Mouse (Mus musculus) layer of hippocampus, adult 2 months (tissue): Measurements from ENCODE around the gene Ccdc93. TPM values are rescaled to one million over a fixed set of nuclear protein-coding genes. Genes with fewer than 3 reads are reported as not detected.

Experiments used
- DNase-seq, 2 experiments: peaks; one replicate each; pipeline ENCODE4 v3.0.0; 2022; ENCODE audit warnings: low spot score in 2 of 2
- H3K27ac ChIP-seq: fragments of 200-600 bp; 2 replicates; pipeline ENCODE4 v1.8.1; 2022
- H3K4me3 ChIP-seq: fragments of 200-600 bp; 2 replicates; pipeline ENCODE4 v1.8.1; 2022; ENCODE audit warnings: mild to moderate bottlenecking
- CTCF ChIP-seq: fragments of 200-600 bp; conservative IDR thresholded peaks from 2 replicates; pipeline ENCODE4 v1.8.1; 2022; ENCODE audit warnings: antibody characterized with exemption, mild to moderate bottlenecking, moderate library complexity
- total RNA-seq, 2 experiments: library from RNA; stranded (reverse); gene quantifications; 2 replicates each; pipeline ENCODE4 v1.2.3; 2021

Gene Ccdc93
- total RNA-seq, 2 experiments from 2014 or later, result 30.1 to 32.4 TPM

DNA sequence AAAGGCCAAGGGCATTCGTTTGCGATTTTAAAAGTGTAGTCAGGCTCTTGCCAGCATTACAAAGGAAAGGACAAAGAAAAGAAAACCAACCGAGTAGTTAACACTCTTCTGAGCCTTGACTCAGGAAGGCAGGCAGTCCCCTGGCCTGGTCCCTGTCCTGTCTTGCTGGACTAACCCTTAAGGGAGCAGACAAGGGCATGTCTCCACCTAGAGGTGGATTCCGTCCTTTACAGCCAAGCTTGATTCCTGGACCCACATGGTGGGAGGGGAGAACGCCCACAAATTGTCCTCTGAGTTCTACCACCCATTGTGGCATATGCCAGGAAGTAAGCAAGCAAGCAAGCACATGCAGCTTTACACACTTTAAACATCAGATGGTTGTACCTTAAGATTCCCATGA lies 59.4 kb downstream of the Ccdc93 start:
- peak; percentile 78 for TF ChIP-seq CTCF
- no peak overlapping the region for H3K27ac ChIP-seq
- peak; percentile 42 to 53 for DNase-seq
- H3K4me3 ChIP-seq, result no peak overlapping the region

DNA sequence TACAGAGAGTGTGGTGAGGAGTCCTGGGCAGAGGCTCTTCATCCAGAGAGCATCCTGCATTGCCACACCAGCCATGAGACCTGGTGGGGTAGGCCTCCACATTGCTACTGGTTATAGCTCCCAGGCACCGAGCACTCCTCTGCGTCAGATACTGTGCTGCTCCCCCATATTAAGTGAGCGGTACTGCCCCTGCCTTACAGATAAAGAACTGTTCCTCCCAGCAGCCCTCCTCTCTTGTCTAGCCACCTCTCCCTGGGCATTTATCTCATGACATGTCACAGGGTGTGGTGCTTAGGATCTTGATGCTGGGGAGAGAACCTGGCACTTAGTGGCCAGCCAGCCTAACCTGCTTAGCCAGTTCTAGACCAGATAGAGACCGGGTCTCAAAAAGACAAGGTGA lies 66.2 kb downstream of the Ccdc93 start:
- no peak for DNase-seq
- H3K27ac ChIP-seq, result no peak overlapping the region
- H3K4me3 ChIP-seq, result no peak overlapping the region
- no peak for TF ChIP-seq CTCF

DNA sequence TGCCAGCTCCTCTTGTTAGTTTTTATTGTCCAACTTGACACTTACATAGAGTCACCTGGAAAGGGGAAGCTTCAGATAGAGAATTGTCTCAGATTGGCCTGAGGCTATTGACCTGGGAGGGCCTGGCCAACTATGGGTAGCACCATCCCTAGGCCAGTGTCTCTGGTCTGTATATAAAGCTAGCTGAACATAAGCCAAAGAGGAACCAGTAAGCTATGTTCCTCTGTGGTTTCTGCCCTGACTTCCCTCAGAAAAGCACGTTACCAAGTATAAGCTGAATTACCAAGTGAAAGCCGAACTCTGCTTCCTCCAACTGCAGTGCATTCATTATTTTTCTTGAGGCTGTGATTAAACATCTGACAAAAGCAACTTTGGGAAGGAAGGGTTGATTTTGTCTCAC lies 77.9 kb downstream of the Ccdc93 start:
- no peak overlapping the region for H3K27ac ChIP-seq
- no peak overlapping the region for H3K4me3 ChIP-seq
- no peak for TF ChIP-seq CTCF
- no peak for DNase-seq

DNA sequence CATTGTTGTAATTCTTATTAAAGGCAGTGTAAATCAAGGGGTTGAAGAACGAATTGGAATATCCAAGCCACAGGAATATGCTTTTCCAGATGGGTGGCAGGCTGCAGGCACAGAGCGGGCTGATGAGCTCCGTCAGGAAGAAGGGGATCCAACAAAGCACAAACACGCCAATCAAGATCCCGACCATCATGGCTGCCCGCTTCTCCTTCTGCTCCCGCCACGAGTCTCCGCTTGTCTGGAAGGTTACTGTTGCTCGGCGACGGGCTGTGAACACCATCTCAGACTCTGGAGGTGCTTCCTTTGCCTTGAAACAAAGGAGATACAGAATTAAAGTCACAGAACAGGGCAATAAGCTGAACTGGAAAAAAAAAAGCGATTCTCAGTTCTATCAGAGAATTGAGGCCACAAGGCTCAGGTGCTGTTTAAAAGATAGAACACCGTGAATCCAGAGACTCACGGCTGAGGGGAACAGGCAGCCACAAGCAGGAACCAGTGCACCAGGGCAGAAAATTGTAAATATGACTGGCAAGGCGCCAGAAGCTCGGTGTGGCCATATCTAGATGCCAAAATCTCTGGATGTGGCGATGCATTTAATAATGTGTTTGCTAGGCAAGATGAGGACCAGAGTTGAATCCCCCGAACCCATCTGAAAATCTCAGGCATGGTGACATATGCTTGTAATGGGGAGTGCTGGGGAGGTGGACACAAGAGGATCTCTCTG lies 79.7 kb downstream of the Ccdc93 start:
- TF ChIP-seq CTCF, result no peak
- peak; percentile 20 to 26 for DNase-seq
- peak overlapping the region; percentile 68 for H3K27ac ChIP-seq
- no peak overlapping the region; the same call in 1 of the 2 replicates for H3K4me3 ChIP-seq

DNA sequence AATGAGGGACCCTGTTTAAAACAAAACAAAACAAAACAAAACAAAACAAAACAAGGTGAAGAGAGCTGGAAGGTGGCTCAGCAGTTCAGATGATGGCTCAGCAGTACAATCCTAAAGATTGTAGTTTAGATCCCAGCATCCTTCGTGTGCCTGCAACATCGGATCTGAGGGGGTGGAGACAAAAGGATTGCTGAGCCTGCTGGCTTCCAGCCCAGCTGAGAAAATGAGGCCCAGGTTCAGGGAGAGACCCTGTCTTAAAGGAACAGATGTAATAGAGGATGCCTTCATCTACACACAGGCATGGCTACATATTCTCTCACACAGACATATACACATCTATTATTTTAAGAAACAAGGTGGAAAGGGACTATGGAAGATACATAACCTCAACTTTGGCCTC lies 80.3 kb downstream of the Ccdc93 start:
- Histone ChIP-seq H3K27ac (no peak overlapping the region), H3K4me3 (no peak overlapping the region)
- TF ChIP-seq CTCF, result no peak
- no peak for DNase-seq

DNA sequence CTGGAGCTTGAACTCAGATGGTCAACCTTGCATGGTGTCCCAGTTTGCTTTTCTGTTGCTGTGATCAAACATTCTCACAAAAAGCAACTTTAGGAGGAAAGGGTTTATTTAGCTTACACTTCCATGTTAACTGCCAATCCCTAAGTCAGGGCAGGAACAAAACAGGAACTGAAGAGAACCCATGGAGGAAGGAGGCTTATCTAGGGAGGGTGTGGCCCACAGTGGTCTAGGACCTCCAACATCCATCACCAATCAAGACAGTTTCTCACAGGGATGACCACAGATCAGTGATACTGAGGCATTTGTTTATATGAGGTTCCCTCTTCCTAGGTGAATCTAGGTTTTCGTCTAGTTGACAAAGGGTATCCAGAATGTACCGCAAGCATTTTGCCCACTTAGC lies 81.1 kb downstream of the Ccdc93 start:
- Histone ChIP-seq H3K4me3 (no peak overlapping the region), H3K27ac (no peak overlapping the region)
- no peak for TF ChIP-seq CTCF
- no peak for DNase-seq

DNA sequence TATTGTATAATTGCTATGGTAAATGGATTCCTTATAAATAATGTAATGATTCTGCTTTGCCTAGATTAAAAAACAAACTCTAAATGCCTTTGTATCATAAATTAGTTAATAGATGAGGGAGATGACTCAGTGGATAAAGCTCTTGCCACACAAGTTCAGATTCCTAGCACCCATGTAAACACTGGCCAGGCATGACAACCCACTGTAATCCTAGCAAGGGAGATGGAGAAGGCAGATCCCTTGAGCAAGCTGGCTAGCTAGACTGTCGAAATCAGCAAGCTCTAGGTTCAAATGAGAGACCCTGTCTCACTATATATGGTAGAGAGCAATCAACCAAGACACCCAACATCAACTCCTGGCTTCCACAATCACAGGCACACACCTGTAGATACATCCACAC lies 87.8 kb downstream of the Ccdc93 start:
- no peak overlapping the region for H3K4me3 ChIP-seq
- DNase-seq, result no peak
- H3K27ac ChIP-seq, result no peak overlapping the region
- TF ChIP-seq CTCF, result no peak

DNA sequence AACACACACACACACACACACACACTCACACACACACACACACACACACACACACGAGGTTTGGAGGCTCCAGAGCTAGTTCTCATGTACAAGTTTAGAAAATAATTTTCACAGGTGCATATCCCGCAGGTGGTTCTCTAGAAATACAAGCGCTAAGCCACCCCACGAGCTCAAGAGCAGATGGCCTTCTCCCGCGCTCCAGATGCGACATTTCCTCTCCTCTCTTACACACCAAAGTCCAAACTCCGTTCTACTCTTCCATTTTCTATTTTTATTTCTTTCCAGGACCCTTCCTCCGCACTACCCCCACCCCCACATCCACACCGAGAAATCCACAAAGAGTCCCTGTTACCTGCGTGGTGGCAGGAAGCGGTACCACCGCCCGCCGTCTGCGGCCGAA lies 96.2 kb downstream of the Ccdc93 start:
- no peak overlapping the region; the same call in 1 of the 2 replicates for H3K27ac ChIP-seq
- TF ChIP-seq CTCF, result no peak
- peak in 1 of 2 experiments; percentile 24 for DNase-seq
- peak overlapping the region; percentile 58 for H3K4me3 ChIP-seq

DNA sequence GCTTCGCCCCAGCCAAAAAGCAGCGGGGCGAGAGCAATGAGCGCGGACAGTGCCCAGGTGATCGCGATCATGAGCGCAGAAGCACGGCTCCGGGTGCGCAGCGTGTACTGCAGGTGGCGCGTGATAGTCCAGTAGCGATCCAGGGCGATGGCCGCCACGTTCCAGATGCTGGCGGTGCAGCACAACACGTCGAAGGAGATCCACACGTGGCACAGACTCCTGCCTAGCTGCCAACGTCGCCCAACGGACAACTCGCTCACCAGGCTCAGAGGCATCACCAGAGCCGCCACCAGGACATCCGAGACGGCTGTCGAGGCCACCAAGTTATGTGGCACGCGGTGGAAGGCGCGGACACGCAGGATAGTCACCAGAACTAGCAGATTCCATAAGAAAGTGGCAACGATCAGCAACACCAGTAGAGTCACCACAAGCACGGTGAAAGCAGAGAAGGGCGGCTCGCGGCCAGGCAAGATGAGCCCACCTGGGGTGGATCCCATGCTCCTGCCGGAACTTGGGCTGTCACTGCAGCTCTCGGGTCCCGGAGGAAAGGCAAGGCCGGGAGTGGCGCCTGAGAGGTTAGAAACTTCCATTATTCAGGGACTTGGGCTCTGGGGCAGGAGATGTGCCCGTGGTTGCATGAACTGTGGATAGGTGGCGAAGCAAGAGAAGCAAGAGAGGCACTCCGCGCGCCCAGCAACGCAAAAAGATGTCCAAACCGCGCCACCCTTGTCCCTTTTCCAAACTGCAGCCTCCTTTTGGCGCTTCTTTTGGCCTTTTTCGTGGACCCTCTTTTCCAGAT lies 97.0 kb downstream of the Ccdc93 start:
- H3K27ac ChIP-seq, result peak overlapping the region; percentile 51; the same call in 1 of the 2 replicates
- H3K4me3 ChIP-seq, result peak overlapping the region; percentile 58
- no peak for DNase-seq
- TF ChIP-seq CTCF, result no peak; the same call in 1 of the 2 replicates

DNA sequence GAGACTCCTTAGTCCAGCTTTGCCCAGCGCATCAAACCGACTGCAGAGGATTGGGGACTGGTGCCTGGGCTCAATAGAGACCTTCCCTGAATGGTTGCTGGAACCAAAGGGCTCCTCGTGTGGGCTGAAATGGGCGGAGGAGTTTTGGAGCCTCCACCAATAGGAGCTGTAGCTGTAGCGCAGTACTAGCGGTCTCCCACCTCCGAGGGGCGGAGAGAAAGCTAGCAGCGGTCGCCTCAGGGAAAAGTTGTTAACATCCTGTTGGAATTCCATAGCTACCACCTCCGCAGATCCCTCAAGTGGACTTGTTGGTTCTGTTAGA lies 97.5 kb downstream of the Ccdc93 start, which contains the start of gene Htr5b:
Gene Htr5b, minus strand, starts transcription at position 67 of the 322 bp plus-strand sequence.
- Histone ChIP-seq H3K4me3 (peak within 1 kb of the TSS; percentile 58), H3K27ac (peak within 1 kb of the TSS; percentile 51; the same call in 1 of the 2 replicates)
- TF ChIP-seq CTCF, result no peak
- DNase-seq, result peak in 1 of 2 experiments; percentile 50

DNA sequence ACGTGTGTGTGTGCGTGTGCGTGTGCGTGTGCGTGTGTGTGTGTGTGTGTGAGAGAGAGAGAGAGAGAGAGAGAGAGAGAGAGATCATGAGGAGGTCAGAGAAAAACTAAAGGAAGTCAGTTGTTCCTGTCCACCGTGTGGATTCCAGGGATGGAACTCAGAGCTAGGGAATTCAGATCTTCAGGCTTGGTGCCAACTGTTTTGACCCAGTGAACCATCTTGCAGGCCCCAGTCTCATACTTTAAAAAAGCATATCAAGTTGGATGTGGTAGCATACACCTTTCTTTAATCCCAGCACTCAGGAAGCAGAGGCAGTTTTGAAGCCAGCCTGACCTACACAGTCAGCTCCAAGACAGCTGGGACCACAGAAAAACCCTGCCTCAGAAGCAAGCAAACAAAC lies 98.4 kb downstream of the Ccdc93 start:
- Histone ChIP-seq H3K27ac (no peak overlapping the region), H3K4me3 (no peak overlapping the region)
- DNase-seq, result no peak
- no peak for TF ChIP-seq CTCF

DNA sequence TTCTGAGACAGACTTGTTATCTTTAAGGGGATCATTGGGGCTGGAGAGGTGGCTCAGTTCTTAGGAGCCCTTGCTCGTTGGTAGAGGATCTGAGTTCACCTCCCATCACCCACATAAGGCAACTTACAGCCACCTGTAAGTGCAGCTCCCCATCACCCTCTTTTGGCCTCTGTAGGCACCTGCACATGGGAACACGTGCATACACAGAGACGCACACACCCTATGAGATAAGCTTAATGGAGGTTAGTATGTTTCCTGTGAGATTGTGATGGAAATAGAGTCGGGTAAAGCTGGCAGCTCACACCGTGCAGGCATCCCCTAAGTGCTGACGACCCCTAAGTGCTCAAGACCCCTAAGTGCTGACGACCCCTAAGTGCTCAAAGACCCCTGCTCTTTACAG lies 100.6 kb downstream of the Ccdc93 start:
- no peak overlapping the region for H3K4me3 ChIP-seq
- no peak overlapping the region for H3K27ac ChIP-seq
- TF ChIP-seq CTCF, result no peak
- no peak for DNase-seq

DNA sequence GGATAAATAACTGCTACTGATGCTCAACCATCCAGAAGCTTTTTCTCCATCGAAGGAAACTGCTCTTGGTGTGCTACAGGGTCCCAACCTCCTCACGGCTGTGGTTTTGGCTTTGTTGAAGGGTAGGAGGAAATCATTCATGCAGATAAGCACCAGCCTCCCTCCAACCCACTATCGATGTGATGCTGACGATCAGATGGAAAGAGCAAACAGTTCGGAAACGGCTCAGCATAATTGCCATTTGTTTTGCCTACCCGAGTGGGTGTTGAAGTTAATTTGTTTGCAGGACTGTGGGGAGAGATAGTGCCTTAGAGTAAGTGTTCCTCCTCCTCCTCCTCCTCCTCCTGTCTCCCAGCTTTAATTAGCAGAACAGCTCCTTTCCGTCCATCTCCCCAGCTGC lies 109.5 kb downstream of the Ccdc93 start:
- H3K27ac ChIP-seq, result no peak overlapping the region
- H3K4me3 ChIP-seq, result no peak overlapping the region
- no peak for TF ChIP-seq CTCF
- peak; percentile 27 to 60 for DNase-seq
